ENCODE assay signal across 8 mouse cellular contexts in genomic region chr13:107955327-107956110, GRCm38 (mm10).
DNase-seq lines count a peak whose midpoint lies in the region; ATAC-seq lines count a peak whose summit lies in the region.

No protein-coding gene starts in this region.

- H3K9ac ChIP-seq in intestine, embryonic 14.5 days (ENCODE audit: low read length), result no peak overlapping the region

- peak; percentile 74 for DNase-seq in heart, embryonic 10.5 days (ENCODE audit: low spot score)
- no peak for DNase-seq in heart, postnatal 4 days
- peak; percentile 32 for DNase-seq in embryo, embryonic 11.5 days (ENCODE audit: low read depth, low spot score)
- no peak for DNase-seq in intestine, embryonic 14.5 days (ENCODE audit: low spot score)
- peak; percentile 35 to 37 for DNase-seq in thymus, postnatal 10 days (ENCODE audit: low spot score in 2 of 2)
- no peak for DNase-seq in cerebellum, adult 11 months
- no peak for DNase-seq in layer of hippocampus, postnatal 36 days

- no peaks in the 10 kb centered on the region for H3K9me3 ChIP-seq in heart, embryonic 10.5 days
- H3K9me3 ChIP-seq in intestine, embryonic 14.5 days (ENCODE audit: control insufficient read depth, low read length), result no peaks in the 10 kb centered on the region

- H3K27me3 ChIP-seq in heart, embryonic 10.5 days (ENCODE audit: insufficient read depth, poor library complexity, severe bottlenecking), result no peaks in the 10 kb centered on the region
- no peaks in the 10 kb centered on the region for H3K27me3 ChIP-seq in intestine, embryonic 14.5 days (replicated peaks; ENCODE audit: control insufficient read depth, insufficient read depth, low read length)

- H3K27ac ChIP-seq in heart, embryonic 10.5 days, result peak overlapping the region; percentile 56
- H3K27ac ChIP-seq in intestine, embryonic 14.5 days (ENCODE audit: low read depth), result peak overlapping the region; percentile 64

- peaks cover 19% of the 10 kb centered on the region for H3K4me1 ChIP-seq in heart, embryonic 10.5 days
- H3K4me1 ChIP-seq in intestine, embryonic 14.5 days (replicated peaks; ENCODE audit: control insufficient read depth, insufficient read depth, low read length), result peaks cover 29% of the 10 kb centered on the region

- 12% methylated on average over 14 of the region's 18 CpGs for WGBS in heart, embryonic 10.5 days
- 25% methylated on average over 14 of the region's 18 CpGs for WGBS in intestine, embryonic 14.5 days

- H3K4me3 ChIP-seq in heart, embryonic 10.5 days, result peak overlapping the region; percentile 42
- no peak overlapping the region for H3K4me3 ChIP-seq in intestine, embryonic 14.5 days (ENCODE audit: low read depth, low read length)

- peak overlapping the region; percentile 25; the same call in 1 of the 2 replicates for H3K4me2 ChIP-seq in intestine, embryonic 14.5 days (ENCODE audit: low read length)

- H3K36me3 ChIP-seq in heart, embryonic 10.5 days, result no peaks in the 10 kb centered on the region
- no peaks in the 10 kb centered on the region for H3K36me3 ChIP-seq in intestine, embryonic 14.5 days (ENCODE audit: control insufficient read depth, insufficient read depth, low read length)

- peak; percentile 75 for ATAC-seq in intestine, embryonic 14.5 days (replicated peaks; ENCODE audit: low FRiP score, low TSS enrichment, low read depth)
- ATAC-seq in megakaryocyte progenitor cell, adult 5-6 weeks (replicated peaks; ENCODE audit: poor library complexity), result peak; percentile 88

Comparison
In these comparisons a context has a peak if more than half of its experiments do, and no peak if none do; other contexts are left out.
1. DNase-seq: peak in heart, embryonic 10.5 days (single experiment), embryo, embryonic 11.5 days (single experiment) and thymus, postnatal 10 days (2 of 2); none in heart, postnatal 4 days (single experiment), intestine, embryonic 14.5 days (single experiment), cerebellum, adult 11 months (single experiment) and layer of hippocampus, postnatal 36 days (0 of 2).